Mouse (Mus musculus) cerebellum, adult 18-20 months (tissue): ENCODE measurements around the gene Lamc3.
A peak's percentile ranks its signal among the peaks of the same experiment; 100 is the strongest.

ENCODE experiments used
- DNase-seq, 2 experiments: peaks; one replicate each; pipeline ENCODE4 v3.0.0; 2021

The Lamc3 gene

DNA sequence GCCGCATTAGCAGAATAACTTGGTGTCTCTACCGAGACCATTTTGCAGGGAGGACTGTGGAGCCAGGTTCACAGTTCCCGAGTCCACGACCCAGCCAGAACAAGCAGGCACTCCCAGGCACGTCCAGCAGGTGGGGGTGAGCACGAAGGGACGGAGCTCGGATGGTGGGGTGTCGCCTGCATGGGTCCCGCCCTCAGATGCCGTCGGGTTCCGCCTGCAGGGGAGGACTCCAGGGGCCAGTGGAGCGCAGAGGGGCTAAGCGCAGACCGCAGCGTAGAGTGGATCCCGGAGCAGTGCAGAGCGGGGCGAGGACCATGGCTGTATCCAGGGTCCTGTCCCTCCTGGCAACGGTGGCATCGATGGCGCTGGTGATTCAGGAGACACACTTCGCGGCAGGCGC lies at the start of gene Lamc3:
Lamc3 (plus strand) TSS at position 262 of the 400 bp plus-strand sequence.
- peak in 1 of 2 experiments; percentile 7 for DNase-seq

DNA sequence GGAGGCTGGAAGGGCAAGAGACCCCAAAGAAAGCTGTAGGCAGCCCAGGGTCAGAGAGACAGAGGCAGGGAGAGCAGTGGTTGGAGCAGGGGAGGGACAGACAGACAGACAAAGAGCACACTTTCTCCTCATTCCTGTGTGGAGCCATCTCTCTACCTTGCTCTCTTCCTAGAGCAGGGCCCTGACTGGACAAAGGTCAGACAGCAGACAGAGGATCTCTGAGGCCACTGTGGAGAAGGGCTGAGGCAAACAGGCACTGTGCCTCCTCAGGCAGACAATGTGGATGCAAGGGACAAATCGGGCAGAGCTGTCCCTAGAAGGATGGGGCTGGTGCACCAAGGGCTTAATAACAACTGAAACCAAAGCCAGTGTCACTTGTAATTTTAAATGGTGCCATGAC lies 48.2 kb upstream of the Lamc3 start:
- no peak for DNase-seq

DNA sequence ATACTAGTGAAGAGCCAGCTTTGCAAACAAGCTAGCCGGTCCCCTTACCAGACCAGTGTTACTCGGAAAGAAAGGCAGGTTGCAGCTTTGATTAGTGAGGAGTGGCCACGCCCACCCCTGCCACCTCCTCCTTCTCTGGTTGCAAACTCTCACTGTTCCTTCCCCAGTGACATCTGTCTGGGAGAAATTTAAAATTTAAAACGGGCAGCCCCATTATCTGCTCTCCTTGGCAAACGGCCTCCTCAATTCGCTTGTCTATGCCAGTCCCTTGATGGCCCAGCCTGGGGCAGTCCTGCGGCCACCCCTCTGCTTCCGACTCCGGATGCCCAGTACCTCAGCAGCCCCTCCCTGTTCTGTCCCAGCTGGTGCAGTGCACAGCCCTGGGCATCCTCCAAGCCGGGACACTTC lies 42.4 kb upstream of the Lamc3 start:
- no peak for DNase-seq

DNA sequence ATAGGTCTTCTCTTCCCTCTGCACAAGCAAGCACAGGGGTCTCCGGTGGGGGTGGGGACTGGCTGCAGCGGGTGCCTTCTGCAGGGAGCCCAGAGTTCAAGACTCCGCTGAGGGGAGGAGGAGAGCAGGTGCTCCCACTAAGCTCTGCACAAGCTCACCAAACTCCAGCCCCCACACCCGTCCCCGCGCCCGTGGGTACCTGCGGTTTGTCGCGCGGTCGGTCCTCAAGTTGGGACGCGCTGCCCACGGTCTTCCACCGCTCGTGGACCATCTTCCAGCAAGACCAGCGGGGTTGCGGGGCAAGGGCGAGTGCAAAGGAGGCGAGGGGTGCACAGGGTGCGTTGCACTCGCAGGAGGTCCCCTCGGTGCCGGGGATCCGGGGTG lies 41.6 kb upstream of the Lamc3 start:
- no peak for DNase-seq

DNA sequence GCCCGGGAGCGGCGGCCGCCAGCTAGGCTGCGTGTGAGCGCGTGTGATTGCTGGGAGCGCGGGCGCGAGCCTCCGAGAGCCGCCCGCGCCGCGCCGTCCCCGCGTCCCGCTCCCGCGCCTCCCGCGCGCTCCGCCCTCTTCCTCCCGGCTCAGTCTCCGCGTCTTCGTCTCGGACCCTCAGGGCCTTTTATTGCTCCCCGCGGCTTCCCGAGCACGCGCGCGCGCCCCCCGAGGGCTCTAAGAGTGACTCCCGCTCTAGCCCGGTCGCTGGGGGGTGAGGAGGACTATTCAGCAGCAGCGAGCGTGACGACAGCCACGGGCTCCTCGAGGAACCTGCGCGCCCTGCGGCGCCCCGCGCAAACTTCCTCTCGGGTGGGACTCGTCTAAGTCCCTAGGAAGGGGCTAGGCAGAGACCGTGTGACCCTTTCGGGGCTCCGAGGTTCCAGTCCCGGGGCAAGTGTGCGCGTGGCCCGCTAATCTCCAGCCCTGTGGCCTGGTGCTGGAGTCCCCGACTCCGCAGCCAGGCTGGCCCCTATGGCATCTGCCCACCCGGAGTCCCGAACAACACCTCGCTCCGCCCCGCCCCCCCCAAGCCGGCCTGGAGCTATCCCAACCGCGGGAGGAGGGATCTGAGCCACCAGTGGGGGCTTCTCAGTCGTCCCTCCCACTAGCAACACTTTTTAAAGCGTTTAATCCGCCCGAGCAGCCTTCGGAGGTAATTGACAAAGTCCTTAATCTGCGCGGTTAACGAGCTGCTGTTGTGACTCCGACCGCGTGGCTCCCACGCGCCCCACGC lies 41.0 kb upstream of the Lamc3 start, which contains the start of gene Fibcd1:
Fibcd1 (minus strand) TSS at position 110 of the 796 bp plus-strand sequence.
- peak in 1 of 2 experiments; percentile 40 for DNase-seq

DNA sequence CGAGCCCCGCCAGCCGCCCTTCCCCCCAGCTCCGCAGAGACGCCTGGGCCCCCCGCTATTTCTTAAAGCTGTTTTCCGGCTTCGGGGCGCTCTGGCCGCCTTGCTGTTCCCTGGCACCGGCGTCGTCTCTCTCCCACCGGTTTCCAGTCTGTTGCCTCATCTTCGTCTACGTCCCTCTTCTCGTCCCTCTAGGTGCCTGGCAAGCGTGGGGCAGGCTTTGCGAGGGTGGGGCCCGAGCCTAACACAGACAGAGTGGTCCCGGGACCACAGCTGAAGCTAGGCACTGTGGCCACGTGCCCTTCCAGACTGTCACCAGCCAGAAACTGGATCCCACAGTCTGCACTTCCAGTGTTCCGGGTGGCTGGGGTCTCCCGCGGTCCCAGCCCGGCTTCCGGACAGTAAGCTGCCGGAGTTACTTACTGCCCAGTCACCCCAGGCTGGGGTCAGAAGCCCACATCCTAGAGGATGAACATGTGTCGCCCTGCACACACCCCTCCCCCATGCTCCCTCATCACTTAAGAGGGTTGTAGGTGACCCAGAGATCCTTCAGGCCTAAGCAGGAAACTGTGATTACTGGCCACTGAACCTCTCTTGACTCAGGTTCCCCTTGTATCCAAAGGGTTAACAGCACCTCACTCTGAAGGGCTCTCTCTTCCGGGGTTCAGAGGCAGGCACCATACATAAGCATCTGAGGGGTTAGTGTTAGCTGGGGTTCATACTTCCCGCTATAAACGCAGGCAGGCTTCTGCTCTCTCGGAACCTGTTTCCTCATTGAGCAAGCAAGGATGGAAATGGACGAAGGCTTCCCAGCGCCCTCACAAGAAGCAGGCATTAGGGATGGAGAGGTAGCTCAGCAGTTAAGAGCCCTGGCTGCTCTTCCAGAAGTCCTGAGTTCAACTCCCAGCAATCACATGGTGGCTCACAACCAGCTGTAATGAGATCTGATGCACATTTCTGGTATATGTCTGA lies 40.1 kb upstream of the Lamc3 start:
- peak in 1 of 2 experiments; percentile 10 for DNase-seq

DNA sequence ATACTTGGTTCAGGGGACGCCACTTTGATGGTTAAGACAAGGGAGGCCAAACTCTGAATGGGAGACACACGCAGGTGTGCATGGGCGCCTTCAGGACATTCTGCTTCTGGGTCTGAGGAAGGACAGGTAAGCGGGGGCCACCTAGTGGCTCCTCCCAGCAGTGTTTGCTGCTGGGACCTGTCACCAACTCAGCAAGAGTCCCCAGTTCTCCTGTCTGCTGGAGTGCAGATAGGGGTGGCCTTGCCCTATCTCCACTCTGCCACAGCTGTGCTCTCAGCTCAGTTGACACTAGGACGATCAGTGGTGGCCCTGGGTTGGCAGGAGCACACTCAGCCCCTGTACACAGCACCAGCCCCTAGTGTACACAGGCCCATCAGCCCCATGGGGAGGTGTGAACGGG lies 39.2 kb upstream of the Lamc3 start:
- DNase-seq, result peak; percentile 59 to 69

DNA sequence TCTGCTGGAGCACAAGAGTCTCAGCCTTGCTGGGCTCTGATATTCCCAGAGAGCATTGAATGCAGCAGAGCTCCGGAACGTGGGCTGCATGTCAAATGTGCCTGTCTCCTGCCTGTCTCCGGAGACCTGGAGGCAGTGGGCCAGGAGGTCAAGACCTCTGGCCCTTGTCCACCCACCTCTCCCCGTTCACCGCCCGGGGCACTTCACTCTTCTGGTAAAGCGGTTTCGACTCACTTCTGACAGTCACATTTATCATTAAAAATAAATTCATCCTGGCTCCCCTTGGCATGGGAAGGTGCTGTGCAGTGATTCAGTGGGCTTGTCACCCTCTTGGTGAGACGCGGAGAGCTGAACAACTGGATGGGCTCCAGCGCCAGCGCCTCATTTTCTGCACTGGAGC lies 37.0 kb upstream of the Lamc3 start:
- DNase-seq, result no peak

DNA sequence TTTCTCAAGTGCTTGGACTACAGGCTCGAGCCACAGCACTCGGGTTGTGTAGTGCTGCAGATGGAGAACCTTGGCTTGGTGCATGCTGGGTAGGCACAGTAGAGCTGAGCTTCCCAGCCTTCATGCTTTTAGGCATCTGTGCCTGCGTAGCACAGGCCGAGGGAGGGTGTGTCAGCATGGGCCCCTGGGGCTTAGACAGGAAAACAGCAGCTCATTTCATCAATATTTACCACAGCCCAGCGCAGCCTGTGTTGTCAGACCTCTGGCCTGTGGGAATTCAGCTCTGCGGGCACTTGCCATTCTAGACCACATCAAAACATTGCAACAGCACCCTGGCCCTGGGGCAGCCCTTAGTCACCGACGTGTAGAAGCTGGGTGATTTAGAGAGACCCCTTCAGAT lies 31.1 kb upstream of the Lamc3 start:
- DNase-seq, result no peak

DNA sequence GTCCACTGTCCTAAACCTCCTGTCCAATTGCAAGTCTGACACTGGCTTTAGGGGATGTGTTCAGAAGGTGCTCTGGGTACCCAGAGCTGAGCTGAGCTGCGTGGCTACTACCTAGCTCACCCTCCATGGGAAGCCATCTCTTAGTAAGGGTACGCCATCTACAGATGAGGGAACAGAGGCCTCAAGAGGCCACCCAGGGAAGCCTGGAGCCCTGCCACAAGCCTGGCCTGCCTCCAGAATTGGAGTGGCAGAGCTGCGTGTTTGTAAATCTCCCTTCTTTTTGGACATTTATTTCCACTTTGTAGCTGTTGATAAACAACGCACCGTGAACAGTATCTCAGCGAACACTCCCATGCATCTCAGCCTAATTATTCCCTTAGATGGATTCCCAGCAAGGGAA lies 29.9 kb upstream of the Lamc3 start:
- DNase-seq, result peak in 1 of 2 experiments; percentile 22

DNA sequence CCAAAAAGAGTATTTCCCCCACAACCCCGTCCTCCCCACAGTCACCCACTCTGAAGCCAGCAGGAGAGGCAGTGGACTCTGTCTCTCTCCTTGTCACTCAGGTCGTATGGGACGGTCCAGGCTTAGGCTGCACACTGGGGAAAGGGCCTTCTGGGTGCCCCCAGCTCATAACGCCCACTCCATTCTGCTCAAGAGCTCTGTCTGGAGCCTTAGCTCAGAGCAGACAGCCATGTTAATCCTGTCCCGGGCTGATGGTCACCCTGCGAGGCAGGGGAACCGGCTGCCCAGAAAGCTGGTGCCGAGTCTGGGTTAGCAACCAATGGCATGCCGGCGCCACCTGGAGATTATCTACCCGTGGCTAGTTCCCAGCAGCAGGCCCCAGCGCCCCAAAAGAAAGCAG lies 28.6 kb upstream of the Lamc3 start:
- DNase-seq, result no peak

DNA sequence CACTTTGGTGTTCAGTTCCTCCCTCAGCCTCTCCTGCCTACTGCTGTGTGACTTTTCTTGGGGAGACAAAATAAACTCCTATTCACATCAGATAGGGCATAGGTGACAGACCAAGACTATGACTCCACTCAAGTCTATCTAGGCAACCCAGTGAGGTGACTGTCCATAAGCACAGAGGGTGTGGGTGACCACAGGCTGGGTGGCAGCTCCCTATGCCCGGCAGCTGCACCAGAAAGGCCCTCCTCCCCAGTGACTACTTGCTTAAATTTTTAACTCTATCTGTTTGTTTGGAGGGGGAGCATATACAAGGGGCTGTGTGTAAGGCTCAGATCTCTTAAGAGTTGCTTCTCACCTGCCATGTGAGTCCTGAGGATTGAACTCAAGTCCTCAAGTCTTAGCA lies 24.2 kb upstream of the Lamc3 start:
- no peak for DNase-seq

DNA sequence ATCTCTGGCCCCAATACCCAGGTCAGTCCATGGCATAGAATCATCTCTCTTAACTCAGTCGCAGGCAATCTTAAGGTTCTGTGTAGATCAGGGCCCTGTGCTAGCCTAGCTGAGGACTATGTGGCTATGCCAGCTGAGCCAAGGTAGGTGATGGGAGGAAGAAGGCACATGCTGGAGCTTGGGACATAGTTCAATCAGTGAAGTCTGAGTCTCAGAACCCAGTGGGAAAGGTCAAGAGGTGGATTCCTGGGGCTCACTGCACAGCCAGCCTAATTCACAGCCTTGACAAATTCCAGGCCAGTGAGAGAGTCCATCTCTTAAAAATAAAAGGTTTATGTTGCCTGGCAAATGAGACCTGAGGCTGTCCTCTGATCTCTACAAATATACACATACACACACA lies 23.3 kb upstream of the Lamc3 start:
- no peak for DNase-seq

DNA sequence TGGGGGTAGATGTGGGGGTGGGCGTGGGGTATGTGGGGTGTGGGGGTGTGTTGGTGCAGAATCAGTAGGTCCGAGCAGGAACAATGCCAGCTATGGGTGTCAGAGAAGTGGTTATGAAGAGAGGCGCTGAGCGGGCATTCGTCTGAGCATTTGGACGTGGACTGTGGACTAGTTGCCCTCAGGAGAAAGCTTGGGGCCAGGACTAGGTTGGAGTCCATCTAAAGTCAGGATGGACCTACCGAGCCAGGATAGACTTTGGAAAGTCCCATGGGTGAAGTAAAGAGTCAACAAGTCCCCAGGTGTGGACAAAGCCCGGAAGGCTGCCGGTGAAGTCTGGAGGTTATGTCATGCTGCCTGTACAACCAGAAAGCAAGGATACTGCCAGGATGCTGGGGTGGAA lies 22.2 kb upstream of the Lamc3 start:
- DNase-seq, result no peak

DNA sequence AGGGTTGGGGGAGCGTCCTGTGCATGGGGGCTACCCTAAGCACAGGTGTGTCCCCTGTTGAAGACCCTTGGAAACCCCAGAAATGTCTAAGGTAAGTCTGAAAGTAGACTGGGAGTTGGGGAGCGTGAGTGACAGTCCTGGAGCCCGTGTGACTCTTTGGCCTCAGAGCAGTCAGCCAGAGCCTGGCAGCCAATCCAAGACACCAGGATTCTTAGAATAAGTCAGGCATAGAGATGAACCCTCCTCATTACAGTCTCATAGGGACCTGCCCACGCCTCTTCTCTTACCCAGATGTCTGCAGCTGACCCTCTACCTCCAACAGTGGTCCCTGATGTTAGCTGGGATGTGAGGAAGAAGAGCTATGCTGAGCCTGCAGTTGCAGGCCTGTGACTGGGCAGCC lies 21.8 kb upstream of the Lamc3 start:
- no peak for DNase-seq

DNA sequence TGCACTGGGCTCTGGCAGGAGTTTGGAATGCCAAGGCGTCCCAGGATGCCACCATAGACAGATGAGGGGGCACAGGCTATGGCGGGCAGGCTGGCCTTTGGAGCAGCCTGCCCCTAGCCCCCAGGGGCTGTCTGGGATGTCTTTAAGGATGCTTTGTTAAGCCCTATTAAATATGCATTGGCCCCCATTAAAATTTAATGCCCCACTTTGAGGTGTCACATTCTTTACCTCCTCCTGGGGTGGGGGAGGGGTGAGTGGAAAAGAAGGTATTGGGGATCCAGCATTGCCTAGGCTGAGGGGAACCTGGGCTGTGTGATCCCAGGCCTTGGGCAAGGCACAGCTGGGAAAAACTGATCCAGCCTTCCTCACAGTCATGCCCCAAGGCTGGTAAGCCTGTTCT lies 21.3 kb upstream of the Lamc3 start:
- DNase-seq, result no peak

DNA sequence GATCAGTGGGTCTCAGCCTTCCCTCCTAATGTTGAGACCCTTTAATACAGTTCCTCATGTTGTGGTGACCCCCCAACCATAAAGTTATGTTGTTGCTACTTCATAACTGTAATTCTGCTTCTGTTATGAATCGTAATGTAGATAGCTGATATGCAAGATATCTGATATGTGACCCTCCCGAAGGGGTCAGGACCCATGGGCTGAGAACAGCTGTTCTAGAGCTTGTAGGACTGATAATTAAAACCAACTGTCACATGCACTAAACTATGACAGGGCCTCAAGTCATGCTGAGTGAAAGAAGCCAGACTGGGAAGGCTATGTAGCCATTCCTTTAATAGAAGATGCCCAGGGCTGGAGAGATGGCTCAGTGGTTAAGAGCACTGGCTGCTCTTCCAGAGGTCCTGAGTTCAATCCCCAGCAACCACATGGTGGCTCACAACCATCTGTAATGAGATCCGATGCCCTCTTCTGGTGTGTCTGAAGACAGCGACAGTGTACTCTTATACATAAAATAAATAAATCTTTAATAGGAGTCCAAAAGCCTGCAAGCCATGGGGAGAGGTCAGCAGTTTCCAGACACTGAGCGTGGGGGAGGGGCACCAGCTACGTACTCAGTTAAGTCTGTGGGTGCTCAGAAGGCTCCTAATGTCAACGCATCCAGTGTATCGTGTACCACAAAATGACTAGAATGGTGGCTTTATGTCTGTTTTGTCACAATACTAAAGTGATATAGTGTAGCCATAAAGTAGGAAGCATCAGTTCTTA lies 19.1 kb upstream of the Lamc3 start:
- DNase-seq, result no peak

DNA sequence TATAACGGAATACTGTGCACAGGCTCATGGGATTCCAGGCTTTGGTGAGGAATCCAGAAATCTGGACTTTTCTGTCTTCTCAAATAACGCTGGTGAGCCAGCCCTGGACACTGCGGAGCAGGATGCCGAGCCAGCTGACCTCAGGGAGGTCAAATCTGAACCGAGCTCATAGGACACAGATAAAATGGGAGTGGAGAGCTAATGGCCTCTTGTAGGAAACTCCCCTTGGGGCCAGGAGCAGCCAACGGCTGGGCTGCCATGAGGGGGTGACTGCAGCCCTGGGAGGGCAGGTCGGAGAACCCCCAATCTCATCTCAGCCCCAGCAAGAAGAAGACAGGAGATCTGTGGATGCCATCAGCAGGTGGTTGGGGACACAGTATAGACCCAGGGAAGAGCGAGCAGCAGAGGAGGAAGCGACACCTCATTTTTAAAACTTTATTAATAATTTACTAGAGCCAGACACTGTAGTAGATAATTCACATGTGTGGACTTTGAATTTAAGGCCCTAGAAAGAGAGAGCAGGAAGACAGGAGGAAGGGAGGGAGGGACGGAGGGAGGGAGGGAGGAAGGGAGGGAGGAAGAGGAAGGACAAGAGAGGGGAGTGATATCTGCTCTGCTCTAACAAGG lies 18.4 kb upstream of the Lamc3 start:
- no peak for DNase-seq

DNA sequence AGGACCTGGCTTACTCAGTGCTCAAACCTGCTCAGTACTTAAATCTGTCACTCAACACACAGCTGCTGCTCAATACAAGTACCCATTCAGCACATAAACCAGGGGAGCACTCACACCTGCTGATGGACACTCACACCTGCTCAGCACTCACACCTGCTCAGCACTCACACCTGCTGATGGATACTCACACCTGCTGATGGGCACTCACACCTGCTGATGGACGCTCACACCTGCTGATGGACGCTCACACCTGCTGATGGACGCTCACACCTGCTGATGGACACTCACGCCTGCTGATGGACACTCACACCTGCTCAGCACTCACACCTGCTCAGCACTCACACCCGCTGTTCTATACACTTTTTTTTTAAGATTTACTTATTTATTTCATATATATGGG lies 17.4 kb upstream of the Lamc3 start:
- DNase-seq, result no peak

DNA sequence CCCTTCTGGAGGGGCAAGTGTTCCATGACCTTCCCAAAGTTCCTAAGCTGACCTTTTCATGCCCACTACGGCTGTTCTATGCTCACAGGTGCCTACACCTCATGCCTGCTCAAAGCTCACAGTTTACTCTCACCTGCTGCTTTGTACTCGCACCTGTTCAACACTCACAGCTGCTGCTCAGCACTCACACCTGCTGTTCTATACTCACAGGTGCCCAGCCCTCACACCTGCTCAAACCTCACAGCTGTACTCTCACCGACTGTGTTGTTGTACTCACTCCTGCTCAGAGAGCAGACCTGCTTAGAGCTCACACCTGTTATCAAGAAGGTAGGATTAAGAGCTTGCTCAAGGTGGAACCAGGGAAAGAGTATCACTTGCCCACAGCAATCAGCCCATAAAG lies 16.4 kb upstream of the Lamc3 start:
- no peak for DNase-seq

DNA sequence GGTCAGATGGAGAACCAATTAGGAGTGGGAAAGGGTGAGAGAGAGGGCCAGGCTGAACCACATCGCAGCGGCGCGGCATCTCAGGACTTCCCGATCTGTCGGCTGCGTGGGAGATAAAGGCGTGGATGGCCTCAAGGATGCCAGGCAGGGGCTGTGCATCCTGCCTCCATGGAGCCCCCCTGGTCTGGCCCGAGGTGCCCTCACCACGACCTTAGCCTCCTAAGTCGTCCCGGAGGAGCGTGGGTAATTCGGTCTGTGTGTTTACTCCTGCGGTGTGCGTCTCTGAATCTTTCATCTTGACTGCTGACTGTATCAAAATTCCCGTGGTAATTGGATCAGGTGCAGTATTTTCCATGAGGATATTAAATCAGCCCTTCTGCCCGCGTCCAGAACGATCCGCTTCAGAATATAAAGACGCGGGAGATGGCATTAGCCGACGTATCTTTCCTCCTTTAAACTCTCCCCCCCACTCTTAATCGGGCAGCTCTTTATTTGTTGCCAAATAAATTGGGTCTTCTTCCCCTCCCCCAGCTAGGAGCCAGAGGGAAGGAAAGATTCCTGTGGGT lies 12.7 kb upstream of the Lamc3 start:
- DNase-seq, result no peak

DNA sequence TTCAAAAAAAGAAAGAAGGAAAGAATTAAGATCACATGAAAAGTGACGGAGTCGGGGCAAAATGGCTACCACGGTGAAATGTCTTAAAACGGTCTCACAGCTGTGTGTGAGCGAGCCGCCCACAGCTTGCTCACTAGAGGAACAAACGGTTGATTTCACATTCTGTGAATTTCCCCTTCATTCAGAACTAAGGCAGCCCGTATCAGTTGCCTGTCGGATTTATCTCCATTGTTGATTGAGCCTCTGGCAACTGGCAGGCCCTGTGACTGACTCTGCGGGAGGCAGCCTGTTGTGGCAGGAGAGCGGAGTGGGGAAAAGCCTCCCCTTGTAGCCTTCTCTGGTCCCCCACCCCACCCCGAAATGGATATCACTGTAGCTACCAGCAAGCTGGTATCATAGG lies 10.6 kb upstream of the Lamc3 start:
- no peak for DNase-seq
